Mouse (Mus musculus) layer of hippocampus, postnatal 14 days (tissue): Measurements from ENCODE around the gene Myl6b. TPM values are rescaled to one million over a fixed set of nuclear protein-coding genes. Genes with fewer than 3 reads are reported as not detected.
"Not testable (repeated sequence)": the region's sequence is repeated elsewhere in the genome, so short reads cannot be mapped to it uniquely, and the experiment has no call there.

ENCODE experiments used
- DNase-seq, 2 experiments: peaks; one replicate each; pipeline ENCODE4 v3.0.0; 2021 to 2022; ENCODE audit warnings: low spot score in 2 of 2, mixed read lengths in 1 of 2
- total RNA-seq, 2 experiments: library from RNA; stranded (reverse); gene quantifications; 2 replicates each; pipeline ENCODE4 v1.2.3; 2021

The Myl6b gene
- total RNA-seq, 2 experiments from 2014 or later = 15.5 to 16.2 TPM

DNA sequence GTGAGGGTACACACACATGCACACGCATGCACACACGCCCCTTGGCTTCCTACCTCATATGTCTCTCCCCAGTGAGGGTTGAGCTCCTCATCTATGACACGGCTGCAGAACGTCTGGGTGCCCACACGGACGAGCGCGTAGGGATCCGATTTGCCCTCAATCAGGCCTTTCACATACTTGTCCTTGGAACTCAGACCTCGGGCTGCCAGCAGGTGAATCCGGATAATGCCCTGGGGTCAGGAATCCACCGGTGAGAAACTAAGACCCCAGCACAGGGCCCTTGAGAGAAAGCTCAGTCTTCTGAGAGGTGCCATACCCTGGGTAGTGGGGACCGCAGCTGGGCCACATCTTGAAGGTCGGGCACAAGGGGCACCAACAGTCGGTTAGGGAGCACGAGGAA is 22.1 kb upstream of the Myl6b start:
- no peak for DNase-seq

DNA sequence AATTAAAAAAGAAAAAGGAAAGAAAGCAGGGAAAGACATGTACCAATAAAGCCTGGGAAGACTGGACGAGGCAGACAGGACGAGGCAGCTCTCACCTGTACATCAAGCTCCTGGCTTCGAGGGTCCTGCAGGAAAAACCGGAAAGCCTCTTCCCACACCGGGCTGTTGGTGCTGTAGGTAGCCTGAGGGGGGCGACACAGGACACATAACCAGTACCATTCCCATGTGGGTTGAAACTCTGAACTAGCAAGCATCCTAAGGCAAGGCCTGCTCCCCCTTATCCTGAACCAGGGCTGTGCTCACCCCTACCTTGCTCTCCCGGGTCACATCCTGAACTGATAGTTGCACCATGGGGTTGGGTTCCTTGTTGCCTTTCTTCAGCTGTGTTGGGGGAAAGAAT is 20.3 kb upstream of the Myl6b start:
- DNase-seq = peak in 1 of 2 experiments; percentile 49

DNA sequence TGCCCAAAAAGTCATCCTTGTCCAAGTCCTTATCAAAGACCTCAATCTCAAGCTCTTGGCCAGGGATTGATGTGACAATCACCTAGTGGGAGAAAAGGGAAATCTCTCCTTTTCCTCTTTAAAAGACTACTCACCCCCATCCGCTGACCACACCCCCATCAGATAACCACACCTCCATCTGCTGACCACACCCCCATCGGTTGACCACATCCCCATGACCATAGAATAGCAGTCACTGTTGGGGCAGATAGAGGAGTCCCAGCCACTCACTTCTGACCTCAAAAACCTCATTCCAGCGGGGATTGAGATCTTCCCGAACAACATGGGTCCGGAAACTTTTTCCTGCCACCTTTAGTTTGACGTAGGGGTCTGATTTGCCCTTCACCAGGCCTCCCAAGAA is 18.2 kb upstream of the Myl6b start:
- no peak for DNase-seq

DNA sequence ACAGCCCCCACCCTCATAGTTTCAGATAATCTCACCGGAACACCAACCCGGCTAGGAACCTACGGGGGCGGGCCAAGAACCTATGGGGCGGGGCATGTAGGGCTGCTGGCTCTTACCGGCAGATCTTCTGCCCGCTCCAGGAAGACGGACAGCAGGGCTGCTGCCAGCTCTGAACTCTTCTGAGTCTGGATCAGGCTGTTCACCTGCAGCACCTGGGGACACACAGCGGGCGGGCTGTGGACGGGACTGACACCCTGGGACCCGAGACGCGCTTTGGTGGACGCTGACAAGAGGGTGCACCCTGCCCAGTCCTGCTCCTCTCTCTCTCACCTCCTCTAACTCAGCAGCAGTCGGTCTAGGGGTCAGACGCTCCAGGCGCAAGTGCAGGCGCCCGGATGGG is 17.5 kb upstream of the Myl6b start:
- DNase-seq = no peak

DNA sequence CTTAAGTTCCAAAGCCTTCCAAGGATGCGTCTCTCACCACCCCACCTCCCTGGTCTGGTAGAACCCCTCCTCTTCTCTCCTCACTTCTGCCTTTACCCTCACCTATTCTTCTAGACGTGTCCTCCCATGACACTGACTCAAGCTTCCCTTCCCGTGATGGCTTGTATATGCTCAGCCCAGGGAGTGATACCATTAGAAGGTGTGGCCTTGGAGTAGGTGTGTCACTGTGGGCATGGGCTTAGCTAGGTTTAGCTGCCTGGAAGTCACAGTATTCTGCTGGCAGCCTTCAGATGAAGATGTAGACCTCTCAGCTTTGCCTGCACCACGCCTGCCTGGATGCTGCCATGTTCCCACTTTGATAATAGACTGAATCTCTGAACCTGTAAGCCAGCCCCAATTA is 16.6 kb upstream of the Myl6b start:
- no peak for DNase-seq

DNA sequence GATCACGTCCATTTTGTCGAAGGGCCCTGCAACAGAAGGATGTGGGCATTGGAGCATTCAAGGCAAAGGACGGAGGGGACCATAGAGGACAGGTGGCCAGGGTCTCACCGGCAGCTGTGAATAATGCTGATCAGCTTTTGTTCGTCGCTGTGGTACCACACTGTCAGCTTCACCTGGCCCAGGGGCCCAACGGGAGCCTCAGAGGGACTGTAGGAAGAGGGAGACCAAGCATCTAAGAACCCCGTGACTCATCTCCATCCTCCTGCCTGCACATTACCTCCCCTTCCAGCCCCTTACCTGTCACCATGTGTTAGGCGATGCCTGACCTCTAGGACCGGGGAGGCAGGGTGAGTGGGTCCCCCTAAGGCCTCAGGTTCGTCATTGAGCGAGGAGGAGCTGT is 13.3 kb upstream of the Myl6b start:
- no peak for DNase-seq

DNA sequence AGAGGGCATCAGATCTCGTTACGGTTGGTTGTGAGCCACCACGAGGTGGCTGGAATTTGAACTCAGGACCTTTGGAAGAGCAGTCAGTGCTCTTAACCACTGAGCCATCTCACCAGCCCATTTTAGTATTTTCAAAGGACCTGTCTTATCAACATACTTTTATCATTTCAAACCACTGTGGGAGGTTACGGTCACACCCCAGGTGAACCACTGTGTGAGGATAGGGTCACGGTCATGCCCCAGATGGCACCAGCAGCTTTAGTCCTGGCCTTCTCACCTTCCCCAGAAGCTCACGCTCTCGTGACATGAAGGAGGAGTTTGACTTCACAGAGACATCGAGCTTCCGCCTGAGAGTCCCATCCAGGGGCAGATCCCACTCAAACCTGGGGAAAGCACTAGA is 12.7 kb upstream of the Myl6b start:
- no peak for DNase-seq

DNA sequence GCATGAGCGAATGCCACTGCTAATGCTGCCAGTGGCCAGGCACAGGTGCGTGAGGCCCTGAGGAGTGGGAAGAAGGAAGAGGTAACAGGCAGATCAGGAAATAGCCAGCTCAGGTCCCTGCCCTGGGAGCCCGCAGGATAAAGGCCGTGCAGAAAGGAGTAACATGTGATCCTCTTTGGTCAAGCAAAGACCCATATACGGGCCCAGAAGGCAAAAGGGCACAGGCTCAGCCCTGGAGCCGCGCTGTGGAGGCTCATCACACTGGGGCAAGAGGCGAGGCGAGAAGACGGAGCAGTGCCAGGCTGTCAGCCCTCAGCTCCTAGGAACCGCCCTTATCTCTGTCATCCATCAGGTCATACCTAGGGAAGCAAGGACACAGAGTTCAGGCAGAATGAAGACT is 11.8 kb upstream of the Myl6b start:
- DNase-seq = no peak

DNA sequence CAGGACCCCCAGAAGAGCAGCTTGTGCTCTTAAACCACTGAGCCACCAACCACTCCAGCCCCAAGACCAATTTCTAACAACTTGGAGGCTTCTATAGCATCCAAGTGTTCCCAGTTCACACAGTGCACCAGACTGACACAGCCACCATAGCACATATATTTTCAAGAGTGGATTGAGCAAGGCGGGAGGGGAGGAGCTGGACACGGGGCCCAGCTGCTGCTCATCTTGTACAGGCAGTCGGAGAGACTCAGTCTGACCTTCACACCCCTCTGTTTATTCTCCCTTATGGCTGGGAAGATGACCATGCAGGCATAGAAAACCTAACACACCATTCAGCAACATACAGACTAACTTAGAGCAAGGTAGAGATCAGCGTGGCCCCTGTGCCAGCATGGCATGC is 11.3 kb upstream of the Myl6b start:
- DNase-seq = no peak

DNA sequence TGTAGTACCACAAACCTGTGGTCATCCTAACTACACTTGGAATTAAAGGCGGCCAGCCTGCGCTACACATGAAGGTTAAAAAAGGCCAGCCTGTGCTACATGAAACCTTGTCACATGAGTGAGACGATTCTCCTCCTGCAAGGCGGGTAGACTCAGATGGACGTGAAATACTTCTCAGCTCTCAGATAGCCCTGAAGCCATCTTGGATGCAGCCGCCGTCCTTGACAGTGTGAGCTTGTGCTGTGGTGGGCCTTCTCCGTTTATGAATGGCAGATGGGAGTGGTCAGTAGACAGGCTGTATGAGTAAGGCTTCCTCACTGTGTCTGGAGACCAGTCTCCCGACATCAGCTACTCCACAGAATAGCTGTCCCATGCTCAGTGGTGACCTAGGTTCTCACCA is 10.7 kb upstream of the Myl6b start:
- DNase-seq = no peak

DNA sequence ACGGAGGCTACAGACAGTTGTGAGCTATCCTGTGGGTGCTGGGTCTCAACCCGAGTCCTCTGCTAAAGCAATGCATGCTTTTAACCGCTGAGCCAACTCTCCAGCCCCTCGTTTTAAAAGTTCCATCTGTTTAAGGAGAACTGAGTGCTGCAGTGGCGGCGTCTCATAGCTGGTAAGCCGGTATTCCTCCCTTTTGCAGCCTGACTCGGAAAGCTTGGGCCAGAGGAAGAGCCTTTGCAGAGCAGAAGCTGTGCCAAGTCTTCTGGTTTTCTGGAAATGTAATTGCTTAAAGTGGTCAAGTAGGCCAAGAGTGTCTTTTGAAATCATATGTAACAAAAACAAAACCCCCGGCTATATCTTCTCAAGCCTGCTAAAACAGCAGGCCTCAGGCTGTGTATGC is 9.8 kb upstream of the Myl6b start:
- no peak for DNase-seq

DNA sequence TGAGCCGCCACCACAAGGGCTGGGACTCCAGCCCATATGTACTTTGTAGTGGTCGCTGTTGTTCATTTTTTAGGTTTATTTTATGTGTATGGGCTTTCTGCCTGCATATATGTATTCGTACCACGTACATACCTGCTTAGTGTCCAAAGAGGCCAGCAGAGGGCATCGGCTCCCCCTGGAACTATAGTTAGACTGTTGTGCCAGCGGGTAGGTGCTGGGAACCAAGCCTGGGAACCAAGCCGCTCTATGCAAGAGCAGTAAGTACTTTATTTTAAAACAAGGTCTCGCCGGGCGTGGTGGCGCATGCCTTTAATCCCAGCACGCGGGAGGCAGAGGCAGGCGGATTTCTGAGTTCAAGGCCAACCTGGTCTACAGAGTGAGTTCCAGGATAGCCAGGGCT is 7.5 kb upstream of the Myl6b start:
- no peak for DNase-seq

DNA sequence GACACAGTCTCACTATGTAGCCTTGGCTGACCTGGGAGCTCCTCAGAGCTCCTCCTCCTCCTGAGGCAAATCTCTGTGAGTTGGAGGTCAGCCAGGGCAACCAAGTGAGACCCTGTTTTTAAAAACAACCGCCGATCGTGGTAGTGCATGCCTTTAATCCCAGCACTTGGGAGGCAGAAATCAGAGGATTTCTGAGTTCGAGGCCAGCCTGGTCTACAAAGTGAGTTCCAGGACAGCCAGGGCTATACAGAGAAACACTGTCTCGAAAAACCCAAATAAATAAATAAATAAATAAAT is 6.8 kb upstream of the Myl6b start:
- not testable (repeated sequence) for DNase-seq

DNA sequence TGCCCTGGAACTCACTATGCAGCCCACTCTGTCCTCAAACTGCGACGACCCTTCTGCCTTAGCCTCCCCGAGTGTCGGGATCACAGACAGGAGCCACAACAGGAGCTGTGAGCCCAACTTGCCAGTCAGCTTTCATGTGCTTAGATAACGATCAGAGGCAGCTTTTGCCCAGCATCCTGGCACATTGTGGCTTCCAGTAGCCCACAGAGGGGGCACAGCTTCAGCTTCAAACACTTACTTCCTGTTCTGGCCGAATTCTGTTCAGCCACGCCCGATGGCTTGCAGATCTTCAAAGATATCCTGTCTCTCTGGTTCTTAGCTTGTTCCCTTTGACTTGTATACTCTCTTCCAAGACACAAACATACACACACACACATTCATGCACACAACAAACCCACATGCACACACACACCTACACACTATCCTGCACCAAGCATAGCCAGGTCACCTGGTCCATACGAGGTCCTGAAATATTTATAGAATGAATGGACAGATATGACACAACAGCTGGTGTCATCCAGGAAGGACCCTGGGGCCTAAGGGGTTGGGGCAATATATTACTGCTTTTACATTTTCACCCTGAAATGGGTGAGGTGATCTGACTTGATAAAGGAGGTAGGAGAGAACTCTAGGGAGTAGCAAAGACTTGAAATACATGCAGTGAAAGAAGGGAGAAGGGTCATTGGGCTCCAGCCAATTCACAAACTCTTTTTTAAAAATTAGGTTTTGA is 6.3 kb upstream of the Myl6b start:
- DNase-seq = no peak

DNA sequence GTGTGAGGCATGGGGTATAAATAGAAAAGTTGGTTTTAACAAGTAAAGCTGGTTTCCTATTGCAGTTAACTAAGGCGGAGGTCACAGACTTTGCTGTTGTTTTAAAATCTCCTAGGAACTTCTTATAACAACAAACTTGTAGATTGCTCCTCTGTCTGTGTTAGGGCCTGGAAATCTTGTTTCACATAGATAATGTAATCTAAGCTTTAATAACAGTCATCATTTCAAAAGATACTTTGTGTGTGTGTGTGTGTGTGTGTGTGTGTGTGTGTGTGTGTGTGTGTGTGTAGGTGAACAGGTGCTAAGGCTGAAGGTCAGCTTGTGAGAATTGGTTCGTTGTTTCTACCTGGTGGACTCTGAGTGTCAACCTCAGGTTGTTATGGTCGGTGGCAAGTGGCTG is 5.5 kb upstream of the Myl6b start:
- DNase-seq = no peak

DNA sequence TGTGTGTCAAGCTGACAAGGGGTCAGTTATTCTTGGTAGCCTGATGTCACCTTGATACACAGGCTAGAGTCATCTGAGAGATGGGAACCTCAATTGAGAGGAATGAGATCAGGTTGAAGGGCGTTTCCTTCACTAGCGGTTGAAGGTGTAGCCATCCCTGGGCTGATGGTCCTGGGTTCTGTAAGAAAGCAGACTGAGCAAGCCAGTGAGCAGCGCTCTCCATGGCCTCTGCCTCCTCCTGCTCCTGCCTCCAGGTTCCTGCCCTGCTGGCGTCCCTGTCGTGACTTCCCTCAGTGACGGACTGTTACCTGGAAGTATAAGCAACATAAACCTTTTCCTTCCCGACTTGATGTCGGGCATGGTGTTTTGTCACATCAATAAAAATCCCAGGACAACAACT is 5.0 kb upstream of the Myl6b start:
- no peak for DNase-seq

DNA sequence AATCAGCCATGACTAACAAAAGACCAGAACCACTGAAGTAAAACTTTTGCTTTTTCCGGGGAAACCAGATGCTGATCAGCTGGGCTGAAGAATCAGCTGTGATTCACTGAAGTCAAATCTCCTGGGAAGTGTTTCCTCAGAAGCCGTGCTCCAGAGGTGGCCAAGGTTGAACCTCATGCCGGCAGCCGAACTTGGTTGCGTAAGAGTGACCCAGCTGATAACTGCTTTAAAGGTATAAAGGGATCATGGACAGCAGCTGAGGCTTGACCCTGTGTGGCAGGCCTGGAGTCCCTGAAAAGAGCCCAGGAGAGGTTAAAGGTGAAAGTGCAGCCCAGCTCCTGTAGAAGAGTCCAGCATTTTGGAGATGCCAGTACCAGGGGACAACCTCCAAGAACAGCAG is 3.9 kb upstream of the Myl6b start:
- no peak for DNase-seq

DNA sequence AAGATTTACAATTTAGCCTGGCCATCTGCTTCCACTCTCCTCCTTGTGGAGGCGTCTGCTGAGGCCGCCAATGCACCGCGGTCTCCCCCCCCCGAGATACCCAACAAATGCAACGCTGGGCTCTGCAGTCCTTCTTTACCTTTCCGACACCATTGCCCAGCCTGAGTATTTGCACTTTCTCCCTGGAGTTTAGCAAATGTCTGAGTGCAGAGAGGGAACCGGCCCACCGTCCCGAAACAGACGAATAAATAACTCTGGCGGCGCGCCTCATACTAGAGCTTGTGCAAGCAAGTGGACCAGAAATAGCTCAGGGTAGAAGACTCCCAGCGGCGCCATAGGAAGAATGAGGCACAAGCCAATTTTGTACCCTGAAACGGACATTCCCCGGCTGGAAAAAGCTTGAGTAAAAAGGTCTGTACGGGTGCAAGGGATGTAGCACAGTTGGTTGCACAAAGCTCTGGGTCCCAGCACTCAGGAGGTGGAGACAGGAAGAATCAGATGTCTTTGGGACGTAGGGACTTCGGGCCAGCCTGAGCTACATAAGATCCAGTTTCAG is 709 bp upstream of the Myl6b start:
- DNase-seq = peak; percentile 57 to 63

DNA sequence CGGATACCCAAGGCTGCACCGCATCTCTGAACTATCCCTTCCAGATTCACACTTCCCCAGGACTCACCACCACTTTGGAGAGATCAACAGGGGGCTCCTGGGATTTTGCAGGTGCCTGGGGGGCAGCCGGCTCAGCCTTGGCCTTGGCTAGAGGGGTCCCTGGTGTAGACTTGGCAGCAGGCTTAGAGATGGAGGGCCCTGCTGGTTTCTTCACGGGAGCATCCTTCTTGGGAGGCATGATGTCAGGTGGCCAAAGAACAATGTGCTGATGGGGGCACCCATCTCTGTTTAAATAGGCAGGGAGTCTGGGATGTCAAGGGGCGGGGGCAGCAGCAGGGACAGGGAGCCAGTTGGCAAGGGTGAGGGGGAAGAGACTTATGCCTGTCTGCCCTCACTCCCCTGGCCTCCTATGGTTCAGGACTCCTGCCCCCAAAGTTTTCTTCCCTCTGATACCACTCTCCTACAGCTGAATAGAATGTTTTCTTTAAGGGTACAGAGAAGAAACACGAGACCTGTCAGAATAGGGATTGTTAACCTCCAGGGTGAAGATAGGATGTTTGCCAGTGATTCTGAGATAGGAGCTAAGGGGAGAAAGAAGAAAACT is 1.2 kb downstream of the Myl6b start:
- DNase-seq = no peak

DNA sequence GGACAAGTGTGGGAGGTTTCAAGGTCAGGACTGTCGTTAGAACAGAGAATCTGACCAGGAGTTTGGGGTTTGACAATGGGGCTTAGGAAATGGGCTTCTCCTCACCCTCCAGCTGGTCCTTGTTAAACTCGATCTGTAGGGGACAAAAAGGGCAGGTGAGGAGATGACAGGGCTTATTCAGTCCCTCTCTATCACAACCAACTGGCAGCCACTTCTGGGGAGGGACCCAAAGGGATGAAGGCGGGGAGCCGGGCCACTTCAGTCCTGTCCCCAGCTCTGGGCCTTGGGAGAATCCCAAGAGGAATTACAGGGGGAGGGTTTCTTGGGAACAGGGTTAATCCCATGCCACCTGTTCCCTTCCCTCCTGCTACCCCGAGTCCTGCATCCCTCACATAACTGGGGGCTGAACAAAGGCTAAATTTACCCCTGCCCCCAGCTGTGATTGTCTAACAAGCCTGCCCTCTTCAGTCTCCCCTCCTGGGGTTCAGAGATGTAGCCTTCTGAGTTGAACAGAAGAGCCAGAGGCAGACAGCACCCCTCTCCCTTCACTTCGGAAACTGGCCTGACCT is 1.9 kb downstream of the Myl6b start:
- no peak for DNase-seq

DNA sequence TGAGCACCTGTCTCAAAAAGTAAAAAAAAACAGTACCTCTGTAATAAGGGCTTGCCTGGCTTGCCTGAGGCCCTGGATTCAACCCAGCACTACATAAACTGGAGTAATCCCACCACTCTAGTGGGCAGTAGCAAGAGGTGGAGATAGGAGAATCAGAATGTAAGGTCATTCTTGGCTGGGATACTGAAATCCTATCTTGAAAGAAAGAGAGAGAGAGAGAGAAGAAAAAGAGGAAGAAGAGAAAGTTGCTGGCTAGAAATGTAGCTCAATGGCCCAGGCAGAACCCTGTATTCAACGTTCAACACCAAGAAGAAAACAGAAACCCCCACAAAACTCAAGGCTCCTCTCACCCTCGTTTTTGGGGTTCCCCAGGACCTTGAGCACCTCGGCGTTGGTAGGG is 2.6 kb downstream of the Myl6b start:
- no peak for DNase-seq

DNA sequence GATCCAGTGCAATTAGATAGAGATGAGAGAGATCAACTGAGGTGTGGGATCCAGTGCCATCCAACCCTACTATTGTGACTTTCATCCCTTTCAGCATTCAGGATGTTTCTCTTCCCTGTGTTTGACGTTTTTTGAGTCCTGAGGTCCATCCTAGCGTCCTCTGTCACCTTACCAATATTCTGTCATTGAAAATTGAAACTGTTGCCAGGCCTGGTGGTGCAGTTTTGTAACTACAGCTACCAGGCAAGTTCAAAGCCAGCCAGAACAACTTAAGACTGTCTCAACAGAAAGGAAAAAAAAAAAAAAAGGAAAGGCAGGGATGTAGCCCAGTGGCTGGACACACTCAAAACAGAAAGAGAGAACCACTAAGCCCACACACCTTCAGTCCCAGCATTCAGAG is 3.2 kb downstream of the Myl6b start:
- DNase-seq = peak in 1 of 2 experiments; percentile 10
